In genomic region chr3:105800675-105801190, GRCm38 (mm10) we compare ENCODE assay signal across 8 mouse cellular contexts. TPM values are rescaled to one million over a fixed set of nuclear protein-coding genes. Genes with fewer than 3 reads are reported as not detected.
DNase-seq lines count a peak whose midpoint lies in the region; ATAC-seq and TF ChIP-seq lines count a peak whose summit lies in the region.

No protein-coding gene starts in this region.

- H3K27ac ChIP-seq in heart, adult 2 months, result peak overlapping the region; percentile 66
- peak overlapping the region; percentile 74 for H3K27ac ChIP-seq in CH12.LX (ENCODE audit: insufficient read depth, low read depth)
- peak overlapping the region; percentile 83 for H3K27ac ChIP-seq in embryonic facial prominence, embryonic 12.5 days
- H3K27ac ChIP-seq in hindbrain, embryonic 12.5 days, result peak overlapping the region; percentile 87
- H3K27ac ChIP-seq in lung, embryonic 14.5 days (ENCODE audit: low read depth), result peak overlapping the region; percentile 90
- H3K27ac ChIP-seq in neural tube, embryonic 15.5 days (replicated peaks), result peak overlapping the region; percentile 92

- no peak for TF ChIP-seq EP300 in heart, adult 2 months (IDR thresholded peaks at IDR 0.05; ENCODE audit: insufficient read depth, low read depth, low read length)
- no peak for TF ChIP-seq EP300 in CH12.LX (IDR thresholded peaks at IDR 0.05; ENCODE audit: low read length)

- no peak for TF ChIP-seq POLR2A in heart, adult 2 months (IDR thresholded peaks at IDR 0.05; ENCODE audit: insufficient read depth, low read depth, low read length)
- no peak for TF ChIP-seq POLR2A in CH12.LX (IDR thresholded peaks at IDR 0.05; ENCODE audit: low read depth, low read length)

- dilution Hi-C loops in CH12.LX (cut with MboI; ENCODE audit: extremely low pct_ligation_motif_present, extremely low pct_unique_long_range_greater_than_20kb, low sequenced_read_pairs), result no loop called here

- intact Hi-C loops in heart, adult 2 months (cut with DNase I), result loop anchor here (1.0 to 5.0 kb wide), 3 partner anchors 25 to 113 kb away; partner anchors contain the start of gene Ddx20

- H3K9ac ChIP-seq in heart, adult 2 months (ENCODE audit: low read depth, low read length), result peak overlapping the region; percentile 93
- H3K9ac ChIP-seq in CH12.LX (ENCODE audit: insufficient read depth, low read depth), result peak overlapping the region; percentile 94
- H3K9ac ChIP-seq in embryonic facial prominence, embryonic 12.5 days, result peak overlapping the region; percentile 92
- peak overlapping the region; percentile 88 for H3K9ac ChIP-seq in hindbrain, embryonic 12.5 days
- H3K9ac ChIP-seq in lung, embryonic 14.5 days, result peak overlapping the region; percentile 91
- peak overlapping the region; percentile 85 for H3K9ac ChIP-seq in neural tube, embryonic 15.5 days (replicated peaks)

- in situ Hi-C loops in CH12.LX (cut with MboI; ENCODE audit: low pct_ligation_motif_present, low pct_unique_long_range_greater_than_20kb, low sequenced_read_pairs), result loop anchor here (25.0 kb wide), 1 partner anchor 113 kb away; the partner anchor contains the start of gene Ddx20

- no peaks in the 10 kb centered on the region for H3K27me3 ChIP-seq in heart, adult 2 months (ENCODE audit: control insufficient read depth, insufficient read depth, low read length)
- H3K27me3 ChIP-seq in CH12.LX (replicated peaks), result no peaks in the 10 kb centered on the region
- H3K27me3 ChIP-seq in embryonic facial prominence, embryonic 12.5 days, result no peaks in the 10 kb centered on the region
- H3K27me3 ChIP-seq in hindbrain, embryonic 12.5 days, result no peaks in the 10 kb centered on the region
- H3K27me3 ChIP-seq in lung, embryonic 14.5 days (ENCODE audit: insufficient read depth, low read length), result no peaks in the 10 kb centered on the region
- H3K27me3 ChIP-seq in neural tube, embryonic 15.5 days (replicated peaks), result no peaks in the 10 kb centered on the region

- no peaks in the 10 kb centered on the region for H3K79me2 ChIP-seq in heart, adult 2 months (replicated peaks; ENCODE audit: control insufficient read depth, insufficient read depth, low read length)
- H3K79me2 ChIP-seq in CH12.LX (replicated peaks; ENCODE audit: control insufficient read depth, extremely low read depth, insufficient read depth, poor library complexity, severe bottlenecking), result peaks cover 44% of the 10 kb centered on the region

- TF ChIP-seq RAD21 in CH12.LX (IDR thresholded peaks at IDR 0.05; ENCODE audit: low read depth, low read length), result no peak

- TF ChIP-seq CTCF in heart, adult 2 months (IDR thresholded peaks at IDR 0.05), result no peak
- no peak for TF ChIP-seq CTCF in CH12.LX (conservative IDR thresholded peaks at IDR 0.05 in 1 of 2, IDR thresholded peaks at IDR 0.05 in 1 of 2; ENCODE audit: low read depth in 2 of 2, low read length in 2 of 2)
- no peak for TF ChIP-seq CTCF in lung, embryonic 14.5 days (IDR thresholded peaks at IDR 0.05; ENCODE audit: low read depth)

- under 1% methylated on average over 32 of the region's 59 CpGs for WGBS in heart, adult 2 months
- 0% methylated on average over 30 of the region's 59 CpGs for WGBS in embryonic facial prominence, embryonic 12.5 days
- under 1% methylated on average over 32 of the region's 59 CpGs for WGBS in hindbrain, embryonic 12.5 days
- WGBS in lung, embryonic 14.5 days, result 2% methylated on average over 54 of the region's 59 CpGs
- WGBS in neural tube, embryonic 15.5 days, result under 1% methylated on average over 54 of the region's 59 CpGs

- peak in 1 of 2 experiments; percentile 88 for DNase-seq in heart, adult 2 months
- DNase-seq in heart, adult 8-10 months (ENCODE audit: low spot score), result no peak
- DNase-seq in CH12.LX (ENCODE audit: extremely low read depth), result peak; percentile 38
- peak; percentile 62 for DNase-seq in lung, embryonic 14.5 days
- no peak for DNase-seq in frontal cortex, postnatal 10 days (ENCODE audit: low spot score in 2 of 2)

- peak; percentile 81 for ATAC-seq in embryonic facial prominence, embryonic 12.5 days (ENCODE audit: insufficient number of reproducible peaks, insufficient read depth, low FRiP score, low TSS enrichment)
- peak; percentile 83 for ATAC-seq in hindbrain, embryonic 12.5 days (ENCODE audit: low FRiP score)
- peak; percentile 80 for ATAC-seq in lung, embryonic 14.5 days (ENCODE audit: insufficient read depth)
- peak; percentile 79 for ATAC-seq in neural tube, embryonic 15.5 days (ENCODE audit: low FRiP score)

- peak overlapping the region; percentile 19; the same call in 1 of the 2 replicates for H3K4me2 ChIP-seq in CH12.LX (ENCODE audit: insufficient read depth, low read depth, poor library complexity, severe bottlenecking)
- H3K4me2 ChIP-seq in embryonic facial prominence, embryonic 12.5 days (replicated peaks), result peak overlapping the region; percentile 66
- peak overlapping the region; percentile 64 for H3K4me2 ChIP-seq in hindbrain, embryonic 12.5 days (replicated peaks)
- peak overlapping the region; percentile 82 for H3K4me2 ChIP-seq in lung, embryonic 14.5 days
- peak overlapping the region; percentile 87 for H3K4me2 ChIP-seq in neural tube, embryonic 15.5 days

- H3K4me3 ChIP-seq in heart, adult 2 months, result peak overlapping the region; percentile 86
- H3K4me3 ChIP-seq in CH12.LX (replicated peaks in 1 of 3; ENCODE audit: low read depth in 2 of 3, low read length in 2 of 3, poor library complexity in 1 of 3), result peak overlapping the region; percentile 76 to 83 (median 78)
- H3K4me3 ChIP-seq in embryonic facial prominence, embryonic 12.5 days, result peak overlapping the region; percentile 92
- peak overlapping the region; percentile 88 for H3K4me3 ChIP-seq in hindbrain, embryonic 12.5 days
- peak overlapping the region; percentile 82 for H3K4me3 ChIP-seq in lung, embryonic 14.5 days (ENCODE audit: low read depth, low read length)
- H3K4me3 ChIP-seq in neural tube, embryonic 15.5 days (replicated peaks), result peak overlapping the region; percentile 67

- H3K36me3 ChIP-seq in heart, adult 2 months (ENCODE audit: control insufficient read depth, insufficient read depth, low read length), result peaks cover 18% of the 10 kb centered on the region
- H3K36me3 ChIP-seq in CH12.LX (replicated peaks in 1 of 2; ENCODE audit: control insufficient read depth in 1 of 2, insufficient read depth in 1 of 2, low read length in 1 of 2), result no peaks in the 10 kb centered on the region
- no peaks in the 10 kb centered on the region for H3K36me3 ChIP-seq in embryonic facial prominence, embryonic 12.5 days
- H3K36me3 ChIP-seq in hindbrain, embryonic 12.5 days, result no peaks in the 10 kb centered on the region
- H3K36me3 ChIP-seq in lung, embryonic 14.5 days (ENCODE audit: insufficient read depth), result no peaks in the 10 kb centered on the region
- no peaks in the 10 kb centered on the region for H3K36me3 ChIP-seq in neural tube, embryonic 15.5 days

- H3K9me3 ChIP-seq in CH12.LX (replicated peaks; ENCODE audit: low read length), result no peaks in the 10 kb centered on the region
- no peaks in the 10 kb centered on the region for H3K9me3 ChIP-seq in embryonic facial prominence, embryonic 12.5 days
- no peaks in the 10 kb centered on the region for H3K9me3 ChIP-seq in hindbrain, embryonic 12.5 days (replicated peaks)
- H3K9me3 ChIP-seq in lung, embryonic 14.5 days (ENCODE audit: low read depth, low read length), result no peaks in the 10 kb centered on the region
- H3K9me3 ChIP-seq in neural tube, embryonic 15.5 days (replicated peaks), result no peaks in the 10 kb centered on the region

- peaks cover 22% of the 10 kb centered on the region for H3K4me1 ChIP-seq in heart, adult 2 months (ENCODE audit: control insufficient read depth, insufficient read depth, low read length)
- peaks cover 11 to 37% of the 10 kb centered on the region in 2 experiments for H3K4me1 ChIP-seq in CH12.LX (ENCODE audit: control insufficient read depth in 1 of 2, insufficient read depth in 2 of 2)
- H3K4me1 ChIP-seq in embryonic facial prominence, embryonic 12.5 days, result peaks cover 15% of the 10 kb centered on the region
- H3K4me1 ChIP-seq in hindbrain, embryonic 12.5 days, result peaks cover 18% of the 10 kb centered on the region
- H3K4me1 ChIP-seq in lung, embryonic 14.5 days (ENCODE audit: insufficient read depth), result peaks cover 4% of the 10 kb centered on the region; the same call in 1 of the 2 replicates
- H3K4me1 ChIP-seq in neural tube, embryonic 15.5 days, result peaks cover 30% of the 10 kb centered on the region

TF ChIP-seq in CH12.LX, 34 proteins besides CTCF, POLR2A, EP300 and RAD21:
- no peak for TF ChIP-seq USF2 (conservative IDR thresholded peaks at IDR 0.05; ENCODE audit: low read depth, low read length)
- TF ChIP-seq USF1 (IDR thresholded peaks at IDR 0.05; ENCODE audit: low read depth, low read length), result no peak
- peak; percentile 42 for TF ChIP-seq SIN3A (IDR thresholded peaks at IDR 0.05; ENCODE audit: low read length)
- peak; percentile 85 for TF ChIP-seq MXI1 (IDR thresholded peaks at IDR 0.05; ENCODE audit: low read depth, low read length)
TF ChIP-seq in CH12.LX: peak in this region for 2.

RNA-seq across cellular contexts. Expression of gene Rap1a, which starts 0.4 kb away (rescaled TPM):
- 100 to 1,000 TPM; 101 to 113 TPM for total RNA-seq in heart, adult 2 months (2021)
- 12.8 and 34.5 TPM in 2 replicates for polyA plus RNA-seq in heart, adult 2 months (2012; rRNA removed)
- 100 to 1,000 TPM in 2 of 4 experiments, 10 to 100 TPM in 2; 86.5 to 102 (median 97.8) TPM for total RNA-seq in heart, adult 8-10 months (2022)
- total RNA-seq in CH12.LX (2012; rRNA removed), result 63.3 and 116 TPM in 2 replicates
- 209 and 234 TPM in 2 replicates for total RNA-seq in CH12.LX (2014; rRNA removed)
- 222 and 250 TPM in 2 replicates for polyA plus RNA-seq in CH12.LX (2012; ENCODE audit: insufficient read length, low read depth)
- 82.1 and 83.4 TPM in 2 replicates for polyA plus RNA-seq in embryonic facial prominence, embryonic 12.5 days (2016; fragmentation: Nextera tagmentation; extraction: Ambion mirVana)
- polyA plus RNA-seq in hindbrain, embryonic 12.5 days (2016; fragmentation: Nextera tagmentation; extraction: Ambion mirVana), result 79.2 and 88.2 TPM in 2 replicates
- 94.3 and 95.5 TPM in 2 replicates for polyA plus RNA-seq in lung, embryonic 14.5 days (2014; fragmentation: Nextera tagmentation; extraction: Ambion mirVana)
- 88.2 and 95.4 TPM in 2 replicates for polyA plus RNA-seq in neural tube, embryonic 15.5 days (2015; fragmentation: Nextera tagmentation; extraction: Ambion mirVana)

Comparison
In these comparisons a context has a peak if more than half of its experiments do, and no peak if none do; other contexts are left out.
1. DNase-seq: peak in CH12.LX (single experiment) and lung, embryonic 14.5 days (single experiment); none in heart, adult 8-10 months (single experiment) and frontal cortex, postnatal 10 days (0 of 2).
2. H3K4me2 ChIP-seq: peak in every context shown above with its lines; median percentile 87 in neural tube, embryonic 15.5 days; 82 in lung, embryonic 14.5 days; 66 in embryonic facial prominence, embryonic 12.5 days; 64 in hindbrain, embryonic 12.5 days; 19 in CH12.LX.
3. Peak in every context shown above with its lines, with median percentiles within 50 percentile points of each other: H3K27ac ChIP-seq, H3K4me3 ChIP-seq, H3K9ac ChIP-seq and ATAC-seq.